Mouse (Mus musculus): ENCODE measurements around the gene Amdhd2.

The Amdhd2 gene

GRCm38 (mm10) chr17:24197032-24197824, 33.7 kb upstream of the Amdhd2 start:
- no peak for DNase-seq (ENCODE audit: low read depth, low spot score)

- peak; percentile 57 for DNase-seq (ENCODE audit: low read depth, low spot score)
Observed at GRCm38 (mm10) chr17:24195349-24195748, 31.8 kb upstream of the Amdhd2 start.

DNA sequence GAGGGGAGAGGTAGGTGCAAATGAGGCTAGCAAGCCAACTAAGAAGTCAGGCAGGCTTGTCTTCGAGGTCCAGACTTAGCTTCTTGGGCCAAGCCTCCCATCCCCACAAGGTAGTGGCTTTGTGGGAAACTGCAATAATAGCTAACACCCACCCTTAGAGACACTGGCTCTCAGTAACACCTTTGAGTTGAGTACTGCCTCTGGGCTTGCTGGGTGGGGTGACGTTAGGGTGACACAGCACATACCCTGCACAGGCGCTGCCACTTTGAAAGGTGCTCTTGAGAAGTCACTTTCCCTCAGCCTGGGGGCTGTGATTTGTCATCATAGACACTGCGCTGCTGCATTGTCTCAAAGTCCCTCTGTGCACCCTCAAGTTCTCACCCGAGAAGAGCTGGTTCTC, 30.2 kb upstream of the Amdhd2 start:
- no peak for DNase-seq (ENCODE audit: low read depth, low spot score)

GRCm38 (mm10) chr17:24193268-24193667, 29.7 kb upstream of the Amdhd2 start:
- peak; percentile 61 for DNase-seq (ENCODE audit: low read depth, low spot score)

DNA sequence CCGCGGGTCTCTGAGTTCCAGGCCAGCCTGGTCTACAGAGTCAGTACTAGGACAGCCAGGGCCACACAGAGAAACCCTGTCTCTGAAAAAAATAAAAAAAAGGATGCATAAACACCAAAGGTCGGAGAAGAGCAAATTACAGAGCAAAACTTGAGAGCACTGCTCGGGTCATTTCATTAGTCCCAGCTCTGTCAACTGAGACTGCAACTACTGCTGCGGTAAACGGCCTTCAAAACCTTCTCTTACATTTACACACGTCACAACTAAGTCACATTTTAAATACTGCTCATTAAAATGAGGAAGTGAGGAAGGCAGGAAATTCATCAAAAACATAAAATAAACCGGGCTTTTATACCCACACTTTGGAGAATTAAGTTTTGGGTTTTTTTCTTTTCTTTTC, 29.3 kb upstream of the Amdhd2 start:
- DNase-seq (ENCODE audit: low read depth, low spot score): no peak

DNA sequence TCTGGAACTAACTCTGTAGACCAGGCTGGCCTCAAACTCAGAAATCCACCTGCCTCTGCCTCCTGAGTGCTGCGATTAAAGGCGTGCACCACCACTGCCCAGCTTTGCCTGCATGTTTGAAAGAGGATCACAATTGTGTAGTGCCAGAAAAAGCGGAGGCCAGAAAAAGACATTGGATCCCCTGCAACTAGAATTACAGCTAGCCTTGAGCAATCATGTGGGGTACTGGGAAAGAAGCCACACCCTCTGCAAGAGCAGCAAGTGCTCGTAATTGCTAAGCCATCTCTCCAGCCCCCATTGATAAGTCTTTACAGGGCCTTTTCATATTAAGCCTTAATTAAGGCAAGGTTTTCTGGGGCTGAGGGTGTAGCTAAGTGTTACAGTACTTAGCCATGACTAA, 27.9 kb upstream of the Amdhd2 start:
- DNase-seq (ENCODE audit: low read depth, low spot score): no peak

DNA sequence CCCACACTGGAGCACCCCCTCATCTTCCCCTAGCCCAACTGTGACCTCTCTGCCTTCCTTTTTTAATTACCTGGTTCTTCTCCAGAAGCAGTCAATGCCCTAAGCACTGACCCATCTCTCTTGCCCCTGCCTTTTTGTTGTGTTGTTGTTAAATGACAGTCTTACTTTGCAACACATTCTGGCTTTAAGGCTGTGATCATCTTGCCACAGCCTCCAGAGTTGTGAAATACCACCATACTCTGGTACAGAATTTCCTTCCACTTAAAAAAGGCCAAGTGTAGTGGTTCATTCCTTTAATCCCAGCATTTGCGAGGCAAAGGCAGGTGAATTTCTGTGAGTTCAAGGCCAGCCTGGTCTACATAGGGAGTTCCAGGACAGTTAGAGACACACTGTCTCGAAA, 27.4 kb upstream of the Amdhd2 start:
- DNase-seq (ENCODE audit: low read depth, low spot score): no peak

GRCm38 (mm10) chr17:24174259-24174658, 10.7 kb upstream of the Amdhd2 start:
- no peak for DNase-seq (ENCODE audit: low read depth, low spot score)

- peak; percentile 85 for DNase-seq (ENCODE audit: low read depth, low spot score)
Observed at GRCm38 (mm10) chr17:24173423-24173822, 9.9 kb upstream of the Amdhd2 start.

- DNase-seq (ENCODE audit: low read depth, low spot score): no peak
Observed at GRCm38 (mm10) chr17:24171738-24172137, 8.2 kb upstream of the Amdhd2 start.

- no peak for DNase-seq (ENCODE audit: low read depth, low spot score)
Observed at GRCm38 (mm10) chr17:24170729-24171128, 7.2 kb upstream of the Amdhd2 start.

- no peak for DNase-seq (ENCODE audit: low read depth, low spot score)
Observed at GRCm38 (mm10) chr17:24170125-24170524, 6.6 kb upstream of the Amdhd2 start.

DNA sequence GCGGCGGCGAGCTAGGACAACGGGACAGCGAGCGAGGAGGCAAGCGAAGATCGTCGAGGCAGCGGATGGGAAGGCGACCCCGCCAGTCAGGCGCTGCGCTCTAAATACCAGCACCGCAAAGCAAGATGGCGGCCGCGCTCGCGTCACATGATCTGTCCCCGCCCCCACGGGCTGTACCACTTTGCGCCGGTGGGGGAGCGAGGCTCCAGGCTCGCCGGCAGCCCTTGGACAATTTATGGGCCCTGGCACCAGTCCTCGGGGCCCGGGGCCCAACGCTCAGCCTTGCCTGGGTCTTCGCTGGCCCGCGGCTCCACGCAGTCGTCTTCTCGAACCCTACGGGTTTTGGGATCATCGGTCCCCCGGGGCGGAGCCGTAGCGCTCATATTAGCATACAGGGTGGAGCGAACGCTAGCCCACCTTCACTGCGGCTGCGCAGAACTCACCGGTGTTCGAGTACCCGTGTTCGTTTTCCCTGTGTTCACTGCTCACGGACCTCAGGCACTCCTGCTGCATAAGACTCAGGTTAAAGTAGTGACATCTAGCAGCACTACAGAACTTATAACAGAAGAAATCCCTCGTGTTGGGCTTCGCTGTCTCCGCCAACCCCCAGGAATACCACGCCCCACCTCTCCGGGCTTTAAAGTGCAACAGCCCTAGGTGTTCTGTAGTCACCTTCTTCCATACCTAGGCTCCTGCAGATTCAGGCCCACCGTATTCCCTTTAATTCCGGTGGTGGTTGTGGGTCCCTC, 5.9 kb upstream of the Amdhd2 start, which contains the start of gene Atp6v0c:
Gene Atp6v0c (minus strand): TSS at position 386 of the 749 bp plus-strand sequence.
- peak; percentile 96 for DNase-seq (ENCODE audit: low read depth, low spot score)

GRCm38 (mm10) chr17:24168590-24169277, 5.2 kb upstream of the Amdhd2 start:
- peak; percentile 83 for DNase-seq (ENCODE audit: low read depth, low spot score)

DNA sequence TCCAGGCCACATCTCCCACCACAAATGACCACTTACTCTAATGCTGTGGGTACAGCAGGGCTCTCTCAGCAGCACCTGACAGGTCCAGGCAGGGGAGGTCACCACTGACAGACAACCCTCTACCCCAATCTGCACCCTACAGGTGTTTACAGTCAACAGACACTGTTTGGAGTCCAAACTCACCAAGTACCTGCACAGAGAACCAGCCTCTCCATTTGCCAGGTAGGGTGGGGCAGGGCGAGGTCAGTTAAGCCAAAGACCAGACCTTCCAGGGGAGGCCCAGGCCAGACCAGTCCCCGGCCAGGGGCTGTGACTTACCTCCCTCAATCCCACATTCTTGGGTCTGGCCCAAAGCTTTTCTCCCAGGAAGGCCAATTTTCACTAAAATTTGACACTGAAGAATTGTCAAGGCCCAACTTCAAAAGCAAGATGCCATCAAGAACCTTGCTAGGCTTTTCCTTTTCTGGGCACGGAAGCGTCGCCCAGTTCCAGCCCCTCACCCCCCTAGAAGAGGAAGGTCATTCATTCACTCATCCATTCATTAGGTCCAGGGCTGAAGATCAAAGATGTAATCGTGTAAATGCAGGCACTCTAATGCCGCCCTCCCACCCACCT, 4.4 kb upstream of the Amdhd2 start:
- no peak for DNase-seq (ENCODE audit: low read depth, low spot score)

GRCm38 (mm10) chr17:24167120-24167519, 3.6 kb upstream of the Amdhd2 start:
- DNase-seq (ENCODE audit: low read depth, low spot score): no peak

DNA sequence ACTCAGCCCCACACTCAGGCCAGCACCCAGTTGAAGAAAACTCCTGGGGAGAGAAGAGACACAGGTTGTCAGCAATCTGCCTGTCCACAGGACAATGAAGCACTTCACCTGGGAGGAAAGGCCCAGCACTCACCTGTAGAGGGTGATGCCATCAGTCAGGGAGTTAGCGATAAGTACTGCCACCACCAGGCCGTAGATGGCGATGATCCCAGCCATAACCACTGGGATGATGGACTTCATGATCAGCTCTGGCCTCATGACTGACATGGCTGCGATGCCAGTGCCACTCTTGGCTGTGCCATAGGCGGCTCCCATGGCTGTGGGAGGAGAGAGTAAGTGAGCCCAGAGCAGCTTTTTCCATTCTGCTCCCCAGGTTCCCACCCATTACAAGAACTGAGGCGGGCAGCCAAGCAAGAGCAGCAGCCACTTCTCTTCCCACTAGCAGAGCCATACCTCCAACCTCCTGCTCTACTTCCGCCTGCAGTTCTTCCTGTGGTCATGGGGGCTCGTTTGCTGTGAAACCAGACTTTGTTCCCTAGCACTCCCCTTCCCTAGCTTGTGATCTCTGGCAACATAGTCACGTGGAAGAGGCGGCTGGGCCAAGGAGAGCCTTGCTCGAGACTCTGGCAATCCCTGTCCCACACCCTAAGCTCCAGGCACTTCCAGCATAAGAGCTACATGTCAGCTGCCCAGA, 1.1 kb upstream of the Amdhd2 start:
- DNase-seq (ENCODE audit: low read depth, low spot score): no peak

GRCm38 (mm10) chr17:24162584-24163175, 886 bp downstream of the Amdhd2 start:
- DNase-seq (ENCODE audit: low read depth, low spot score): peak; percentile 64

DNA sequence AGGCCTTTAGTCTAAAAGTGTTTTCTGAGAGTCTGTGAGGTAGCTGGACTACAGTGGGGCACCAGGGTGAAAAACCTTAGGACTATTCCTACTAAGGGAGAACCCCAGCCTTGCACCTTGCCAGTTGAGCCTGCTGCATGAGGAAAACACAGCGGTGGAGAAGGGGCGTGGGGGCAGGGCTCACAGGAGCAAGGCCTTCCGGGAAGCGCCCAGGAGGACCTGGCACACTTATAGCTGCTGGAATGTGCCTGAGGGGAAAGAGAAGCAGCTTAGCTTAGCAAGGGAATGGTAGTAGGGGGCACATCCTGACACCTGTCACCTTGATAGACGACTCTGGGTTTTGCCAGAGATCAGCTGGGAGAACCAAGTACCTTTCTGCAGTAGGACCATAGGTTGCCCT, 2.1 kb downstream of the Amdhd2 start:
- peak; percentile 33 for DNase-seq (ENCODE audit: low read depth, low spot score)

GRCm38 (mm10) chr17:24157526-24157925, 6.0 kb downstream of the Amdhd2 start:
- DNase-seq (ENCODE audit: low read depth, low spot score): no peak

GRCm38 (mm10) chr17:24157121-24157520, 6.4 kb downstream of the Amdhd2 start:
- no peak for DNase-seq (ENCODE audit: low read depth, low spot score)

Data from R1 (cell line).